Mouse (Mus musculus) MEL (cell line): ENCODE results near the gene Trim65. TPM values are rescaled to one million over a fixed set of nuclear protein-coding genes. Genes with fewer than 3 reads are reported as not detected.
A peak's percentile ranks its signal among the peaks of the same experiment; 100 is the strongest.

Experiments used
- DNase-seq: peaks from one replicate; pipeline ENCODE4 v3.0.0; 2011; ENCODE audit warnings: low read depth, low spot score
- H3K27ac ChIP-seq: 2 replicates; pipeline ENCODE4 v1.5.1; 2012; ENCODE audit warnings: low read depth, mild to moderate bottlenecking, control low read depth, low read length, moderate library complexity; ENCODE audit not compliant: control insufficient read depth
- H3K27me3 ChIP-seq, 2 experiments: fragments of 150-350 bp in 1 of 2; sonication (generic) in 1 of 2; 2 replicates each; pipeline ENCODE4 v1.6.1; 2012; ENCODE audit warnings: low read length in 2 of 2, mild to moderate bottlenecking in 2 of 2, improper control_type of control experiment in 1 of 2, moderate library complexity in 1 of 2; ENCODE audit not compliant: insufficient read depth in 2 of 2, control insufficient read depth in 1 of 2
- H3K36me3 ChIP-seq, 2 experiments: 2 replicates each; pipeline ENCODE4 v1.6.1; 2012 to 2014; ENCODE audit warnings: low read length in 2 of 2, improper control_type of control experiment in 1 of 2, inconsistent platforms in 1 of 2, mild to moderate bottlenecking in 1 of 2; ENCODE audit not compliant: insufficient read depth in 2 of 2, control insufficient read depth in 1 of 2
- H3K4me1 ChIP-seq, 2 experiments: fragments of 150-350 bp in 1 of 2; sonication (generic) in 1 of 2; 2 replicates each; pipeline ENCODE4 v1.6.1; 2012; ENCODE audit warnings: low read length in 2 of 2, improper control_type of control experiment in 1 of 2, mild to moderate bottlenecking in 1 of 2; ENCODE audit not compliant: insufficient read depth in 2 of 2, control insufficient read depth in 1 of 2
- H3K4me3 ChIP-seq, 2 experiments: fragments of 150-350 bp in 1 of 2; sonication (generic) in 1 of 2; 2 replicates each; pipeline ENCODE4 v1.5.1; 2012; ENCODE audit warnings: low read depth in 2 of 2, low read length in 2 of 2, mild to moderate bottlenecking in 2 of 2, moderate library complexity in 2 of 2, control low read depth in 1 of 2, improper control_type of control experiment in 1 of 2; ENCODE audit not compliant: control insufficient read depth in 1 of 2, insufficient read depth in 1 of 2
- H3K79me2 ChIP-seq: 2 replicates; pipeline ENCODE4 v1.6.1; 2012; ENCODE audit warnings: mild to moderate bottlenecking, low read length, moderate library complexity; ENCODE audit not compliant: control insufficient read depth, poor library complexity, insufficient read depth
- H3K9ac ChIP-seq: 2 replicates; pipeline ENCODE4 v1.6.1; 2012; ENCODE audit warnings: low read depth, mild to moderate bottlenecking, control low read depth, low read length, moderate library complexity; ENCODE audit not compliant: control insufficient read depth, poor library complexity, severe bottlenecking
- H3K9me3 ChIP-seq: fragments of 150-350 bp; sonication (generic); replicated peaks from 2 replicates; pipeline ENCODE4 v1.6.1; 2012; ENCODE audit warnings: mild to moderate bottlenecking, low read length, improper control_type of control experiment, moderate library complexity; ENCODE audit not compliant: insufficient read depth
- BHLHE40 ChIP-seq: IDR thresholded peaks from 2 replicates; pipeline ENCODE4 v1.6.1; 2012; ENCODE audit warnings: low read depth, mild to moderate bottlenecking, inconsistent platforms, low read length, improper control_type of control experiment, borderline replicate concordance
- CTCF ChIP-seq, 3 experiments: IDR thresholded peaks in 2 of 3; conservative IDR thresholded peaks in 1 of 3; 2 replicates each; pipeline ENCODE4 v1.5.1; 2011 to 2012; ENCODE audit warnings: low read length in 3 of 3, low read depth in 2 of 3, mild to moderate bottlenecking in 2 of 3, improper control_type of control experiment in 1 of 3, inconsistent platforms in 1 of 3, mixed read lengths in 1 of 3, moderate library complexity in 1 of 3; ENCODE audit not compliant: control insufficient read depth in 1 of 3, insufficient read depth in 1 of 3, poor library complexity in 1 of 3, severe bottlenecking in 1 of 3
- EP300 ChIP-seq, 2 experiments: IDR thresholded peaks; 2 replicates each; pipeline ENCODE4 v1.6.1; 2011; ENCODE audit warnings: improper control_type of control experiment in 2 of 2, low read length in 2 of 2, low read depth in 1 of 2, mild to moderate bottlenecking in 1 of 2
- KAT2A ChIP-seq: conservative IDR thresholded peaks from 2 replicates; pipeline ENCODE4 v1.6.1; 2012; ENCODE audit warnings: low read depth, low read length, improper control_type of control experiment, inconsistent platforms
- MAZ ChIP-seq: IDR thresholded peaks from 2 replicates; pipeline ENCODE4 v1.6.1; 2012; ENCODE audit warnings: low read depth, mild to moderate bottlenecking, inconsistent platforms, low read length, improper control_type of control experiment
- MXI1 ChIP-seq: IDR thresholded peaks from 2 replicates; pipeline ENCODE4 v1.6.1; 2011; ENCODE audit warnings: mild to moderate bottlenecking, low read depth, low read length, improper control_type of control experiment
- NELFE ChIP-seq: IDR thresholded peaks from 2 replicates; pipeline ENCODE4 v1.6.1; 2011; ENCODE audit warnings: low read depth, low read length, improper control_type of control experiment
- POLR2AphosphoS2 ChIP-seq: IDR thresholded peaks from 2 replicates; pipeline ENCODE4 v1.6.1; 2011; ENCODE audit warnings: low read length, improper control_type of control experiment
- SIN3A ChIP-seq: IDR thresholded peaks from 2 replicates; pipeline ENCODE4 v1.6.1; 2012; ENCODE audit warnings: low read length, improper control_type of control experiment, inconsistent platforms
- SMC3 ChIP-seq: IDR thresholded peaks from 2 replicates; pipeline ENCODE4 v1.6.1; 2011; ENCODE audit warnings: low read depth, low read length, improper control_type of control experiment
- TAL1 ChIP-seq: IDR thresholded peaks from 2 replicates; pipeline ENCODE4 v1.6.1; 2012; ENCODE audit warnings: mild to moderate bottlenecking, inconsistent platforms, low read length, moderate library complexity, mixed read lengths
- TBP ChIP-seq: IDR thresholded peaks from 2 replicates; pipeline ENCODE4 v1.8.0; 2011; ENCODE audit warnings: low read depth, low read length, improper control_type of control experiment
- TCF12 ChIP-seq: IDR thresholded peaks from 2 replicates; pipeline ENCODE4 v1.6.1; 2014; ENCODE audit warnings: low read depth, mild to moderate bottlenecking, inconsistent platforms, low read length, improper control_type of control experiment, moderate library complexity
- USF1 ChIP-seq: IDR thresholded peaks from 2 replicates; pipeline ENCODE4 v1.6.1; 2014; ENCODE audit warnings: low read depth, mild to moderate bottlenecking, inconsistent platforms, low read length, improper control_type of control experiment, moderate library complexity
- USF2 ChIP-seq, 2 experiments: IDR thresholded peaks; 2 replicates each; pipeline ENCODE4 v1.6.1; 2011 to 2012; ENCODE audit warnings: improper control_type of control experiment in 2 of 2, low read length in 2 of 2, borderline replicate concordance in 1 of 2, inconsistent platforms in 1 of 2, low read depth in 1 of 2, mild to moderate bottlenecking in 1 of 2; ENCODE audit not compliant: insufficient read depth in 1 of 2
- ZC3H11A ChIP-seq: IDR thresholded peaks from 2 replicates; pipeline ENCODE4 v1.6.1; 2012; ENCODE audit warnings: low read depth, mild to moderate bottlenecking, inconsistent platforms, low read length, improper control_type of control experiment
- ZMIZ1 ChIP-seq: IDR thresholded peaks from 2 replicates; pipeline ENCODE4 v1.6.1; 2012; ENCODE audit warnings: low read depth, mild to moderate bottlenecking, inconsistent platforms, low read length, improper control_type of control experiment, moderate library complexity
- polyA plus RNA-seq, 2 experiments: library from polyadenylated mRNA; stranded (reverse) in 1 of 2; unstranded in 1 of 2; fragments of >175 nt in 1 of 2; fragments of >200 nt in 1 of 2; gene quantifications; 2 replicates each; pipeline versions ENCODE4 v1.2.1 to v1.2.4; 2012; ENCODE audit warnings: low replicate concordance in 2 of 2, low read depth in 1 of 2; ENCODE audit not compliant: insufficient read length in 2 of 2, insufficient read depth in 1 of 2, missing spikeins in 1 of 2
- total RNA-seq: library from RNA; depleted of rRNA; stranded (reverse); fragments of 300-350 nt; gene quantifications from 2 replicates; pipeline ENCODE4 v1.2.3, GENCODE M21; 2012

Gene Trim65
- total and polyA plus RNA-seq, 3 experiments: 8.8 to 10.7 TPM; not detected in 1

DNA sequence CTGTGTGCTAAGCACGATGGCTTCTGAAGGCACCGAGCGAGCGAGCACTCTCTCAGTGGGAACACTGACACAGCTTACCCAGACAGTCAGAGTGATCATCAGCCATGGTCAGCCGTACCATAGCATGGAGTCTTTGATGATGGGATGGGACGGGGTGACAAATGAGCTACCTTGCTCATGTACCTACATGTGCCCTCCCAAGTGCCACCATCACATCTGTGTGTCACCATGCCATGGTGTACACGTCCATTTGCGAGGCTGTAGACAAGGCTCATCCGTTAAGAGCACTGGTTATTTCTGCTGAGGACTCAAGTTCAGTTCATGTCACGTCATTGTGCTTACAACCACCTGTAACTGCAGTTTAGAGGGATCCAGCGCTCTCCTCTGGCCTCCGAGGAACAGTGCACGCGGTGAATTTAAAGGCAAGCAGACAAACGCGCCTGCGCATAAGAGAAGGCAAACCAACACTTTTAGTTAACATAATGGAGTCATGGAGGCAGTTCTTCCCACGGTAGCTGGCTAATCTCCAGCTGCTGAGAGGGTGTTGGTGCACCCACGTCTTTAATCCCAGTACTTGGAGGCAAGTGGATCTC is 19.2 kb downstream of the Trim65 start:
- TF ChIP-seq EP300 (IDR thresholded peaks at IDR 0.05; ENCODE audit: low read depth in 1 of 2, low read length in 2 of 2): no peak
- TF ChIP-seq MAZ: no peak
- no peak for TF ChIP-seq SMC3
- no peak for TF ChIP-seq NELFE
- no peak for TF ChIP-seq MXI1
- no peak for TF ChIP-seq ZMIZ1
- TF ChIP-seq KAT2A: no peak
- TF ChIP-seq ZC3H11A: no peak
- no peak for TF ChIP-seq TBP
- TF ChIP-seq POLR2AphosphoS2: no peak
- no peak for TF ChIP-seq TCF12
- TF ChIP-seq SIN3A: no peak
- TF ChIP-seq BHLHE40: no peak
- no peak for TF ChIP-seq TAL1
- Histone ChIP-seq H3K9ac (no peak overlapping the region), H3K79me2 (no peaks in the 10 kb centered on the region), H3K4me3 (no peak overlapping the region), H3K27me3 (no peaks in the 10 kb centered on the region), H3K4me1 (no peaks in the 10 kb centered on the region), H3K36me3 (no peaks in the 10 kb centered on the region), H3K9me3 (no peaks in the 10 kb centered on the region), H3K27ac (no peak overlapping the region)
- DNase-seq: no peak

- no peak overlapping the region for H3K27ac ChIP-seq
- H3K36me3 ChIP-seq: no peaks in the 10 kb centered on the region
- H3K9me3 ChIP-seq: no peaks in the 10 kb centered on the region
- no peak for DNase-seq
- H3K9ac ChIP-seq: no peak overlapping the region
- no peak overlapping the region for H3K4me3 ChIP-seq
- no peaks in the 10 kb centered on the region for H3K79me2 ChIP-seq
- H3K4me1 ChIP-seq: no peaks in the 10 kb centered on the region
- H3K27me3 ChIP-seq: no peaks in the 10 kb centered on the region
- TF ChIP-seq USF1 (no peak), CTCF (IDR thresholded peaks at IDR 0.05 in 2 of 3, conservative IDR thresholded peaks at IDR 0.05 in 1 of 3; ENCODE audit: control insufficient read depth in 1 of 3, insufficient read depth in 1 of 3, low read depth in 2 of 3, low read length in 3 of 3, poor library complexity in 1 of 3, severe bottlenecking in 1 of 3) (peak; percentile 3 to 37 (median 30); a peak in 2 of 6 replicates), USF2 (IDR thresholded peaks at IDR 0.05; ENCODE audit: borderline replicate concordance in 1 of 2, insufficient read depth in 1 of 2, low read depth in 1 of 2, low read length in 2 of 2) (no peak)
These were observed 19.9 kb downstream of the Trim65 start for GRCm38 (mm10) chr11:116111067-116111466.
